Mouse (Mus musculus) right cerebral cortex, postnatal 36 days (tissue): ENCODE data around the gene Slc22a20.
A peak's percentile ranks its signal among the peaks of the same experiment; 100 is the strongest.

Experiments
- DNase-seq, 2 experiments: peaks; one replicate each; pipeline ENCODE4 v3.0.0; 2022; ENCODE audit warnings: low spot score in 2 of 2, mixed read lengths in 1 of 2

Slc22a20 gene

DNA sequence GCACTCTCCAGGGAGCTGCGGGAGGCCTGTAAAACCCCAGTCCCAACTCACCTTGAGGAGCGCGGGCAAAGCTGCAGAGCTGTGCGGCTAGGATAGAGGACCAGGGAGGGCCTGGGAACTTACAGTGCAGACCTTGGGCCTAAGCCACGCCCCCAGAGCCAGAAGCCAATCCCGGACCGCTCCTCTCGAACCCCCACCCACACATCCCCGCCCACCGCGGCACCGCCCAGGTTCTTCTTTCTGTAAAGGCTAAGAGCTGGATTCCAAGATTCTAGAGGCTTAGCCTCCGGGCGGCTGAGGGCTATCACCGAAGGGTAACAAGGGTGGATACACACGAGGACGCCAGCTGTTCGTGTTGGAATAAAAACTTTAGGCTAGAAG lies 61.2 kb downstream of the Slc22a20 start, which contains the start of gene Cdc42ep2:
Gene Cdc42ep2, minus strand, starts transcription at position 104 of the 381 bp plus-strand sequence.
- peak; percentile 88 to 90 for DNase-seq

- DNase-seq, result peak; percentile 79 to 80
These were observed 61.8 kb downstream of the Slc22a20 start for GRCm38 (mm10) chr19:5923990-5924712.

DNA sequence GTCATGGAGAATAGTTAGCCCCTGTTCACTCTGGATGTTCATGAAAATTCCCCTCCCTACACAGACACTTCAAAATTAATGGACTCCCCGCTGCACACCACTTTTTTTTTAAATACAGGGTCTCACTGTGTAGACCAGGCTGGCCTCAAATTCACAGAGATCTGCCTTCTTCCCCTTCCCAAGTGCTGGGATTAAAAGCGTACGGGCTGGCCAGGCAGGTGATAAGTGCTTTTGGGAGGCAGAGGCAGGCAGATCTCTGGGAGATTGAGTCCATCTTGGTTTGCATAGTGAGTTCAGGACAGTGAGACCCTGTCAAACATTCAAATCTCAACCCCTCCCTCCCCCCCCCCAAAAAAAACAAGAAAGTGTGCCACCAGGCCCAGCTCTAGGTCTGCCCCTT lies 63.0 kb downstream of the Slc22a20 start:
- DNase-seq, result no peak

DNA sequence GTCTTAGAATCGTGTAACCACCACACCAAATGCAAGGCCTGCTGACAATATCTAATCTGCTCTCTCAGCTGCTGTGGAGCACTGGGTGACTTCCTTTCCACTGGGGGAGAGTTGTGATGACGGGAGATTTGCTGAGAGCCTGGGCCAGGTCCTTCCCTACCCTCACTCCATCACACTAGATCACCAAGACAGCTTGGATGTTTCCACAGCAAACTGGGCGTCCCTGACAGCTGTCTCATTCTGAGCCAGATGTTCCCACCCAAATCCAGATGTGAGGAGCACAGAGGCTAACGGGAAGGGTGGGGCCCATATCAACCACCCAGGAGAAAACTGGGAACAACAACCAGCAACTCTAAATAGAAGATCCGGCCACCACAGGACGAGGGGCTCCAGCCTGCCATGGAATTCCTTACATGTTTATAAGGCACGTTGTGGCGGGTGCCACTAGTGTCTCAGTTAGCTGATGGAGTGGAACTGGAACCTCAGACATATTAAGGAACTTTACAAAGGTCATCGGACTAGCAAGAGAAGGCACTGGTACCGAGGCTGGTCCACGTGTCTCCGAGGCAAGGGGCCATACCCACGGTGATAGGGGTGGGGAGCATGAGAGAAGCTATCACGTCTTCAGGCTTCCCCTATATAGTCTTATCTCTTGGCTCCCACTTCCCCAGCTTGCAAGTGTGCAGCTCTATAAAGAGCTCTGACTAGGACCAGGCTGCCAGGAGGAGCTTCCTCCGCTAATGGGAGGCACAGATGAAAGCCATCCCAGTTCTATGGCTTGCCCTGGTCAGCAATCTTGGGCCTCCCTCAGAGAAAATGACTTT lies 63.6 kb downstream of the Slc22a20 start:
- DNase-seq, result no peak

GRCm38 (mm10) chr19:5921715-5922114 lies 64.2 kb downstream of the Slc22a20 start:
- DNase-seq, result no peak
